In the genomic region with DNA sequence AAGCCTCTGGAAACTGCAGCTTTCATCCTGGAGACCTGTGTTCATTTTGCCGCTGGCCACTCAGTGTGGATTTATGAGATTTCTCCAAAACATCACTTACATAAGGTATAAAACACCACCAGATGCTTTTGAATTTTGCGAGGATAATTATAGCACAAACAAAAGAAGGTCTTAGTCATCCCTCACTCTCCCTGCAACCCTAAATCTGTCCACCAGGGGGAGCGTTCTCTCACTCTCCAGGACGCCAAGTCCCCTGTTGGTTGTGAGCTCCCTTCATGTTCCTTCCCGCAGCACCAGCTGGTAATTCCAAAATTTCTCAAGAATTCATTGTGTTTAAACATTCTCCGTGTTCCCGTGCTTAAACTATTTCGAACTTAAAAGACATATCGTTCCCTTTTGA, we compare ENCODE assay signal across 8 mouse cellular contexts. TPM values are rescaled to one million over a fixed set of nuclear protein-coding genes. Genes with fewer than 3 reads are reported as not detected.
DNase-seq lines count a peak whose midpoint lies in the region; ATAC-seq and TF ChIP-seq lines count a peak whose summit lies in the region.

No protein-coding gene starts in this region.

- no peaks in the 10 kb centered on the region for H3K36me3 ChIP-seq in intestine, postnatal 0 days (ENCODE audit: control insufficient read depth, insufficient read depth)
- H3K36me3 ChIP-seq in intestine, embryonic 16.5 days (ENCODE audit: control insufficient read depth, insufficient read depth, low read length), result no peaks in the 10 kb centered on the region
- no peaks in the 10 kb centered on the region for H3K36me3 ChIP-seq in heart, embryonic 10.5 days
- no peaks in the 10 kb centered on the region for H3K36me3 ChIP-seq in testis, adult 2 months (ENCODE audit: control insufficient read depth, insufficient read depth, low read length)

- H3K27ac ChIP-seq in intestine, postnatal 0 days (ENCODE audit: low read depth, low read length), result no peak overlapping the region
- H3K27ac ChIP-seq in intestine, embryonic 16.5 days (ENCODE audit: low read length), result no peak overlapping the region
- H3K27ac ChIP-seq in bone marrow macrophage, adult 2 months (ENCODE audit: insufficient read depth, low read depth, low read length), result no peak overlapping the region
- H3K27ac ChIP-seq in embryonic fibroblast, embryonic 13.5 days (ENCODE audit: insufficient read depth, low read length), result no peak overlapping the region
- no peak overlapping the region for H3K27ac ChIP-seq in heart, embryonic 10.5 days
- H3K27ac ChIP-seq in testis, adult 2 months (ENCODE audit: control insufficient read depth, insufficient read depth, low read depth, low read length), result no peak overlapping the region

- no peak for ATAC-seq in intestine, postnatal 0 days
- ATAC-seq in intestine, embryonic 16.5 days, result no peak

- no peaks in the 10 kb centered on the region for H3K27me3 ChIP-seq in intestine, postnatal 0 days (replicated peaks; ENCODE audit: control insufficient read depth, insufficient read depth, low read length)
- no peaks in the 10 kb centered on the region for H3K27me3 ChIP-seq in intestine, embryonic 16.5 days (replicated peaks; ENCODE audit: control insufficient read depth, insufficient read depth, low read length)
- H3K27me3 ChIP-seq in heart, embryonic 10.5 days (ENCODE audit: insufficient read depth, poor library complexity, severe bottlenecking), result no peaks in the 10 kb centered on the region
- H3K27me3 ChIP-seq in testis, adult 2 months (ENCODE audit: control insufficient read depth, insufficient read depth, low read length), result no peaks in the 10 kb centered on the region

- H3K9ac ChIP-seq in intestine, postnatal 0 days (ENCODE audit: low read depth, low read length), result no peak overlapping the region
- no peak overlapping the region for H3K9ac ChIP-seq in intestine, embryonic 16.5 days (ENCODE audit: low read depth, low read length)

- DNase-seq in heart, embryonic 10.5 days (ENCODE audit: low spot score), result peak; percentile 92
- peak; percentile 66 to 76 for DNase-seq in left cerebral cortex, adult 8-10 months (ENCODE audit: low spot score in 2 of 2)
- DNase-seq in natural killer cell, adult 2 months (ENCODE audit: low spot score in 2 of 2), result peak; percentile 43 to 65

- H3K4me2 ChIP-seq in intestine, postnatal 0 days (replicated peaks; ENCODE audit: low read depth), result no peak overlapping the region
- no peak overlapping the region for H3K4me2 ChIP-seq in intestine, embryonic 16.5 days (ENCODE audit: low read depth, low read length)

- no peaks in the 10 kb centered on the region for H3K4me1 ChIP-seq in intestine, postnatal 0 days (replicated peaks; ENCODE audit: control insufficient read depth, insufficient read depth, low read length)
- H3K4me1 ChIP-seq in intestine, embryonic 16.5 days (ENCODE audit: control insufficient read depth, insufficient read depth, low read length), result no peaks in the 10 kb centered on the region
- H3K4me1 ChIP-seq in bone marrow macrophage, adult 2 months (ENCODE audit: control insufficient read depth, insufficient read depth, low read length), result peaks cover 7% of the 10 kb centered on the region; the same call in 1 of the 2 replicates
- H3K4me1 ChIP-seq in embryonic fibroblast, embryonic 13.5 days (ENCODE audit: control insufficient read depth, insufficient read depth, low read length), result no peaks in the 10 kb centered on the region
- peaks cover 8% of the 10 kb centered on the region; the same call in 1 of the 2 replicates for H3K4me1 ChIP-seq in heart, embryonic 10.5 days
- H3K4me1 ChIP-seq in testis, adult 2 months (ENCODE audit: control insufficient read depth, insufficient read depth, low read length), result peaks cover 2% of the 10 kb centered on the region; the same call in 1 of the 2 replicates

- peak; percentile 91 for TF ChIP-seq CTCF in intestine, postnatal 0 days (IDR thresholded peaks at IDR 0.05; ENCODE audit: low read depth)
- peak; percentile 82 for TF ChIP-seq CTCF in bone marrow macrophage, adult 2 months (IDR thresholded peaks at IDR 0.05; ENCODE audit: low read depth, low read length)
- peak; percentile 69; the same call in 1 of the 2 replicates for TF ChIP-seq CTCF in embryonic fibroblast, embryonic 13.5 days (IDR thresholded peaks at IDR 0.05; ENCODE audit: borderline replicate concordance, insufficient read depth, low read length)
- peak; percentile 92; the same call in 1 of the 2 replicates for TF ChIP-seq CTCF in testis, adult 2 months (IDR thresholded peaks at IDR 0.05; ENCODE audit: control insufficient read depth, insufficient read depth, insufficient replicate concordance, low read depth, low read length)

- 12% methylated on average over 9 of the region's 9 CpGs for WGBS in intestine, postnatal 0 days
- WGBS in intestine, embryonic 16.5 days, result 11% methylated on average over 9 of the region's 9 CpGs
- 16% methylated on average over 9 of the region's 9 CpGs for WGBS in heart, embryonic 10.5 days

- H3K4me3 ChIP-seq in intestine, postnatal 0 days (ENCODE audit: low read depth, low read length), result no peak overlapping the region
- no peak overlapping the region for H3K4me3 ChIP-seq in intestine, embryonic 16.5 days (ENCODE audit: low read length)
- H3K4me3 ChIP-seq in bone marrow macrophage, adult 2 months (ENCODE audit: insufficient read depth, low read length), result no peak overlapping the region
- no peak overlapping the region for H3K4me3 ChIP-seq in embryonic fibroblast, embryonic 13.5 days (ENCODE audit: insufficient read depth, low read length)
- no peak overlapping the region for H3K4me3 ChIP-seq in heart, embryonic 10.5 days
- H3K4me3 ChIP-seq in testis, adult 2 months (ENCODE audit: control insufficient read depth, low read depth, low read length), result no peak overlapping the region

- no peaks in the 10 kb centered on the region for H3K9me3 ChIP-seq in intestine, postnatal 0 days (ENCODE audit: control insufficient read depth)
- H3K9me3 ChIP-seq in intestine, embryonic 16.5 days (ENCODE audit: control insufficient read depth, low read length), result no peaks in the 10 kb centered on the region
- H3K9me3 ChIP-seq in heart, embryonic 10.5 days, result no peaks in the 10 kb centered on the region

- TF ChIP-seq POLR2A in bone marrow macrophage, adult 2 months (IDR thresholded peaks at IDR 0.05; ENCODE audit: borderline replicate concordance, low read depth, low read length), result no peak
- TF ChIP-seq POLR2A in embryonic fibroblast, embryonic 13.5 days (IDR thresholded peaks at IDR 0.05; ENCODE audit: low read depth, low read length), result no peak
- no peak for TF ChIP-seq POLR2A in testis, adult 2 months (IDR thresholded peaks at IDR 0.05; ENCODE audit: control insufficient read depth, low read depth, low read length)

RNA-seq across cellular contexts. Expression of gene Mcur1, which starts 5.4 kb away (rescaled TPM):
- polyA plus RNA-seq in intestine, postnatal 0 days (2015; fragmentation: Nextera tagmentation; extraction: Ambion mirVana), result 15.4 TPM in 2 replicates
- 8.6 and 9.1 TPM in 2 replicates for polyA plus RNA-seq in intestine, embryonic 16.5 days (2015; fragmentation: Nextera tagmentation; extraction: Ambion mirVana)
- 40.0 and 40.2 TPM in 2 replicates for polyA plus RNA-seq in bone marrow macrophage, adult 2 months (2012; ENCODE audit: insufficient read depth, insufficient read length, missing spikeins)
- polyA plus RNA-seq in embryonic fibroblast, embryonic 13.5 days (2011; ENCODE audit: insufficient read length, low read depth, missing spikeins), result 11.8 and 14.1 TPM in 2 replicates
- polyA plus RNA-seq in heart, embryonic 10.5 days (2016; fragmentation: Nextera tagmentation; extraction: Ambion mirVana), result 13.6 and 15.2 TPM in 2 replicates
- 10 to 100 TPM; 16.3 to 19.9 (median 19.1) TPM for total RNA-seq in left cerebral cortex, adult 8-10 months (2022)
- polyA plus RNA-seq in testis, adult 2 months (2012; rRNA removed), result 1.2 and 1.5 TPM in 2 replicates

RNA-seq across cellular contexts. Expression of gene Rnf182, which starts 50.2 kb away (rescaled TPM):
- polyA plus RNA-seq in intestine, postnatal 0 days (2015; fragmentation: Nextera tagmentation; extraction: Ambion mirVana), result 0.21 and 0.64 TPM in 2 replicates
- 0.61 and 1.1 TPM in 2 replicates for polyA plus RNA-seq in intestine, embryonic 16.5 days (2015; fragmentation: Nextera tagmentation; extraction: Ambion mirVana)
- polyA plus RNA-seq in bone marrow macrophage, adult 2 months (2012; ENCODE audit: insufficient read depth, insufficient read length, missing spikeins), result not detected in 2 replicates
- 0.47 TPM in 1 of 2 replicates, not detected in the other for polyA plus RNA-seq in embryonic fibroblast, embryonic 13.5 days (2011; ENCODE audit: insufficient read length, low read depth, missing spikeins)
- polyA plus RNA-seq in heart, embryonic 10.5 days (2016; fragmentation: Nextera tagmentation; extraction: Ambion mirVana), result 1.4 and 1.5 TPM in 2 replicates
- total RNA-seq in left cerebral cortex, adult 8-10 months (2022), result 1 to 10 TPM; 6.6 to 7.9 (median 7.1) TPM
- polyA plus RNA-seq in testis, adult 2 months (2012; rRNA removed), result 0.76 and 1.3 TPM in 2 replicates
